Comparison of ENCODE assay signal across 13 mouse cellular contexts in the genomic region with DNA sequence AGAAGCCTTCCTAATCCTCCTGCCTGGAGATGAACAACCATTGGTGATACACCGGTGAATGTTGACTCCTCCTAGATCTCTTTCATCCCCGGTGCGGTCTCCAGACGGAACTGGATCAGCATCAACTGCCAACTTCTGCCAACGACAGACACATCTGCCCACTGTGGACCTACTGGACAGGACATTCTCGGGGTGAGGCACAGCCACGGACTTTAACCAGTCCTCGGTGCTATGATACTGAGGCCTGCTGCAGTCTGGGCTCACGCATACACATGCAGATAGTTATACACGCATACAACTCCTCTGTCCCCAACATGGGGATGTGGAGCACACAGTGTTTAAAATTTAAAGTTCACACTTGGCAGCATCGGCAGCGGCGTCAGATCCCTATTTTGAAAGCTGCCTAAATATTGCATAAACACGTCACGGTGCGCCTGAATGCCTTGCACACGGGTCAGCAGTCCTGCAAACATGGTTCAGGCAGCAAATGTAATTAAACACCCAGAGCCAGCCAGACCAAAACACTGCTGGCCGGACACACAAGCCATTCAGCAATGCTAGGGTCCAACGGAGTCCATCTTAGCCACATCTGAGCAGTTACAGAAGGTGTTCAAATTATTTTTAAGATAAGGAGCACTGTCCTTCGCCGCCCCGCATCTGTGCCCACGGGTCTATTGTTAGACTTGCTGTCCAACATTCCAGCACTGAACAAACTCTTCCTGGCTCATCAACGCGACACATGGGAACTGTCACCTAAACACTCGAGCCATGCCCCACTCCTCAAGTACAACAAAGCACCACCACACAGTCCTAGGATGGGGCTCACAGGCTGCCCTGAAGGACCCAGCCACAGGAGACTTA. TPM values are rescaled to one million over a fixed set of nuclear protein-coding genes. Genes with fewer than 3 reads are reported as not detected.
DNase-seq lines count a peak whose midpoint lies in the region; ATAC-seq and TF ChIP-seq lines count a peak whose summit lies in the region.
"Had no signal": no experiment of that assay in that cellular context is flagged by ENCODE, and none has a peak within 500 bp of the region (broad histone marks: within the 10 kb centered on the region; RNA-seq: fewer than 3 reads in every experiment).

No protein-coding gene starts in this region.

- peaks cover 18% of the 10 kb centered on the region; the same call in 1 of the 2 replicates for H3K4me1 ChIP-seq in kidney, embryonic 14.5 days (ENCODE audit: control insufficient read depth, insufficient read depth, low read length)
- H3K4me1 ChIP-seq in heart, adult 2 months (ENCODE audit: control insufficient read depth, insufficient read depth, low read length), result peaks cover 34% of the 10 kb centered on the region
- peaks cover 54% of the 10 kb centered on the region for H3K4me1 ChIP-seq in heart, embryonic 11.5 days (ENCODE audit: control insufficient read depth, insufficient read depth, low read length)
- H3K4me1 ChIP-seq in neural tube, embryonic 15.5 days, result peaks cover 10% of the 10 kb centered on the region
- H3K4me1 ChIP-seq in midbrain, embryonic 16.5 days (ENCODE audit: control insufficient read depth, insufficient read depth, low read length), result peaks cover 9% of the 10 kb centered on the region; the same call in 1 of the 2 replicates
- H3K4me1 ChIP-seq: midbrain, embryonic 12.5 days had no signal

- intact Hi-C loops in heart, adult 2 months (cut with DNase I), result loop anchor here (1.0 to 5.0 kb wide), 3 partner anchors 43 to 92 kb away; no protein-coding TSS in a partner anchor

- no peak overlapping the region; the same call in 1 of the 2 replicates for H3K9ac ChIP-seq in kidney, embryonic 14.5 days (ENCODE audit: low read depth, low read length)
- H3K9ac ChIP-seq in heart, adult 2 months (ENCODE audit: low read depth, low read length), result no peak overlapping the region
- peak overlapping the region; percentile 22; the same call in 1 of the 2 replicates for H3K9ac ChIP-seq in heart, embryonic 11.5 days (ENCODE audit: low read depth, low read length)
- no peak overlapping the region for H3K9ac ChIP-seq in neural tube, embryonic 15.5 days (replicated peaks)
- no peak overlapping the region for H3K9ac ChIP-seq in midbrain, embryonic 16.5 days (ENCODE audit: low read depth, low read length)
- H3K9ac ChIP-seq: midbrain, embryonic 12.5 days; neural tube, embryonic 13.5 days had no signal

- H3K36me3 ChIP-seq in kidney, embryonic 14.5 days (ENCODE audit: control insufficient read depth, insufficient read depth, low read length), result no peaks in the 10 kb centered on the region
- H3K36me3 ChIP-seq in heart, adult 2 months (ENCODE audit: control insufficient read depth, insufficient read depth, low read length), result peaks cover 10% of the 10 kb centered on the region
- H3K36me3 ChIP-seq in heart, embryonic 11.5 days (ENCODE audit: control insufficient read depth, insufficient read depth, low read length), result no peaks in the 10 kb centered on the region
- no peaks in the 10 kb centered on the region for H3K36me3 ChIP-seq in neural tube, embryonic 15.5 days
- no peaks in the 10 kb centered on the region for H3K36me3 ChIP-seq in midbrain, embryonic 16.5 days (ENCODE audit: control insufficient read depth, insufficient read depth, low read length)
- H3K36me3 ChIP-seq: midbrain, embryonic 12.5 days; neural tube, embryonic 13.5 days had no signal

- no peak overlapping the region for H3K4me2 ChIP-seq in kidney, embryonic 14.5 days (replicated peaks; ENCODE audit: low read depth, low read length)
- peak overlapping the region; percentile 25 for H3K4me2 ChIP-seq in heart, embryonic 11.5 days
- no peak overlapping the region for H3K4me2 ChIP-seq in neural tube, embryonic 15.5 days
- H3K4me2 ChIP-seq in midbrain, embryonic 16.5 days (ENCODE audit: low read length), result no peak overlapping the region
- H3K4me2 ChIP-seq: midbrain, embryonic 12.5 days; neural tube, embryonic 13.5 days had no signal

- 61% methylated on average over 26 of the region's 26 CpGs for WGBS in kidney, embryonic 14.5 days
- 43% methylated on average over 26 of the region's 26 CpGs for WGBS in heart, adult 2 months
- 61% methylated on average over 26 of the region's 26 CpGs for WGBS in heart, embryonic 11.5 days (ENCODE audit: insufficient replicate concordance)
- 85% methylated on average over 26 of the region's 26 CpGs for WGBS in neural tube, embryonic 15.5 days
- 82% methylated on average over 26 of the region's 26 CpGs for WGBS in midbrain, embryonic 16.5 days

- peak overlapping the region; percentile 71 for H3K27ac ChIP-seq in kidney, embryonic 14.5 days (ENCODE audit: low read depth, low read length)
- peak overlapping the region; percentile 87 for H3K27ac ChIP-seq in heart, adult 2 months
- peak overlapping the region; percentile 68 for H3K27ac ChIP-seq in heart, embryonic 11.5 days (ENCODE audit: low read depth, low read length)
- H3K27ac ChIP-seq in neural tube, embryonic 15.5 days (replicated peaks), result no peak overlapping the region
- no peak overlapping the region for H3K27ac ChIP-seq in midbrain, embryonic 16.5 days (ENCODE audit: low read length)
- H3K27ac ChIP-seq: midbrain, embryonic 12.5 days; neural tube, embryonic 13.5 days had no signal

- TF ChIP-seq EP300 in heart, adult 2 months (IDR thresholded peaks at IDR 0.05; ENCODE audit: insufficient read depth, low read depth, low read length), result peak; percentile 85; the same call in 1 of the 2 replicates

- no peak for TF ChIP-seq CTCF in heart, adult 2 months (IDR thresholded peaks at IDR 0.05)

- peaks cover 2% of the 10 kb centered on the region; the same call in 1 of the 2 replicates for H3K79me2 ChIP-seq in heart, adult 2 months (replicated peaks; ENCODE audit: control insufficient read depth, insufficient read depth, low read length)

- DNase-seq in kidney, postnatal 25 days, result no peak
- peak; percentile 50 to 58 for DNase-seq in heart, adult 2 months
- DNase-seq in kidney, postnatal 4 days, result peak; percentile 20 to 35
- no peak for DNase-seq in natural killer cell, adult 2 months (ENCODE audit: low spot score in 2 of 2)
- DNase-seq: cerebellum, adult 9-10 months; left cerebral cortex, postnatal 4 days; right cerebral cortex, postnatal 25 days had no signal

- no peak overlapping the region for H3K4me3 ChIP-seq in kidney, embryonic 14.5 days (ENCODE audit: low read length)
- no peak overlapping the region for H3K4me3 ChIP-seq in heart, adult 2 months
- no peak overlapping the region for H3K4me3 ChIP-seq in heart, embryonic 11.5 days (ENCODE audit: low read depth, low read length)
- H3K4me3 ChIP-seq in neural tube, embryonic 15.5 days (replicated peaks), result no peak overlapping the region
- H3K4me3 ChIP-seq in midbrain, embryonic 16.5 days (ENCODE audit: low read depth, low read length), result no peak overlapping the region
- H3K4me3 ChIP-seq: midbrain, embryonic 12.5 days; neural tube, embryonic 13.5 days had no signal

- no peaks in the 10 kb centered on the region for H3K27me3 ChIP-seq in kidney, embryonic 14.5 days (ENCODE audit: control insufficient read depth, insufficient read depth, low read length)
- H3K27me3 ChIP-seq in heart, adult 2 months (ENCODE audit: control insufficient read depth, insufficient read depth, low read length), result no peaks in the 10 kb centered on the region
- no peaks in the 10 kb centered on the region for H3K27me3 ChIP-seq in heart, embryonic 11.5 days (ENCODE audit: control insufficient read depth, insufficient read depth, low read length)
- no peaks in the 10 kb centered on the region for H3K27me3 ChIP-seq in neural tube, embryonic 15.5 days (replicated peaks)
- H3K27me3 ChIP-seq in midbrain, embryonic 16.5 days (ENCODE audit: control insufficient read depth, insufficient read depth, low read depth, low read length), result no peaks in the 10 kb centered on the region
- H3K27me3 ChIP-seq: midbrain, embryonic 12.5 days had no signal

- TF ChIP-seq POLR2A in heart, adult 2 months (IDR thresholded peaks at IDR 0.05; ENCODE audit: insufficient read depth, low read depth, low read length), result 0 out of 2 replicates have a peak, but pooled peaks have one; percentile 15

- peak; percentile 65 for ATAC-seq in kidney, embryonic 14.5 days (ENCODE audit: low FRiP score, low TSS enrichment)
- ATAC-seq in heart, embryonic 11.5 days (replicated peaks; ENCODE audit: insufficient number of reproducible peaks, low FRiP score, low TSS enrichment), result peak; percentile 40; the same call in 1 of the 2 replicates
- no peak for ATAC-seq in neural tube, embryonic 15.5 days (ENCODE audit: low FRiP score)
- no peak for ATAC-seq in midbrain, embryonic 16.5 days

- no peaks in the 10 kb centered on the region for H3K9me3 ChIP-seq in kidney, embryonic 14.5 days (ENCODE audit: control insufficient read depth, low read length)
- no peaks in the 10 kb centered on the region for H3K9me3 ChIP-seq in heart, embryonic 11.5 days (replicated peaks; ENCODE audit: control insufficient read depth, low read length)
- no peaks in the 10 kb centered on the region for H3K9me3 ChIP-seq in neural tube, embryonic 15.5 days (replicated peaks)
- H3K9me3 ChIP-seq in midbrain, embryonic 16.5 days (replicated peaks; ENCODE audit: control insufficient read depth, low read length, poor library complexity, severe bottlenecking), result no peaks in the 10 kb centered on the region
- H3K9me3 ChIP-seq: midbrain, embryonic 12.5 days; neural tube, embryonic 13.5 days had no signal

RNA-seq across cellular contexts. Expression of gene Kif13a, which starts 44.5 kb away (rescaled TPM):
- 8.7 and 18.2 TPM in 2 replicates for polyA plus RNA-seq in kidney, embryonic 14.5 days (2014; fragmentation: Nextera tagmentation; extraction: Ambion mirVana)
- total RNA-seq in heart, adult 2 months (2021), result 100 to 1,000 TPM; 108 to 113 TPM
- polyA plus RNA-seq in heart, adult 2 months (2012; rRNA removed), result 49.8 and 75.4 TPM in 2 replicates
- polyA plus RNA-seq in heart, embryonic 11.5 days (2014; fragmentation: Nextera tagmentation; extraction: Ambion mirVana), result 39.8 and 42.6 TPM in 2 replicates
- 10.2 and 10.4 TPM in 2 replicates for polyA plus RNA-seq in neural tube, embryonic 15.5 days (2015; fragmentation: Nextera tagmentation; extraction: Ambion mirVana)
- polyA plus RNA-seq in midbrain, embryonic 16.5 days (2015; fragmentation: Nextera tagmentation; extraction: Ambion mirVana), result 7.2 and 7.6 TPM in 2 replicates

Comparison
In these comparisons a context has a peak if more than half of its experiments do, and no peak if none do; other contexts are left out.
1. DNase-seq: peak in heart, adult 2 months (2 of 2) and kidney, postnatal 4 days (2 of 2); none in kidney, postnatal 25 days (0 of 2) and natural killer cell, adult 2 months (0 of 2).
2. ATAC-seq: peak in kidney, embryonic 14.5 days (single experiment) and heart, embryonic 11.5 days (single experiment); none in neural tube, embryonic 15.5 days (single experiment) and midbrain, embryonic 16.5 days (single experiment).
3. H3K27ac ChIP-seq: peak in kidney, embryonic 14.5 days (single experiment), heart, adult 2 months (single experiment) and heart, embryonic 11.5 days (single experiment); none in neural tube, embryonic 15.5 days (single experiment) and midbrain, embryonic 16.5 days (single experiment).